In the genomic region with DNA sequence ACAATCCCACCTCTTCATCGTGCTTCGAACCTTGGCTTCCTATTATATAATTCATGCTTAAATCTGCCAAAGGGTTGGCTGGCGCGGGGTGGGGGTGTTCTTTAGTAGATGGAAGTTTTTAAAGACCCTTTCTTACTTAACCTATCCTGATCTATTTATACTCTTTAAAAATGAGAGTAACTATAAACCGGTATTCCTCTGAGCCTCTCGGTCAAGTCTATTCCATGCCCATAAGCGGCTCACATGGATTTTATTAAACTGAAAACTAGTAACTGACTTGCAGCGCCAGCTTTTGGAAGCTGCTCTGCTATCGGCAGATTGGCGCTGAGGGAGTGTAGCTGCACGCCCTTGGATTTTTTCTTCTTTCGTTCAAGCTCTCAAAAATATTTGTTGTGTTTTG, we compare ENCODE assay signal across 10 mouse cellular contexts. TPM values are rescaled to one million over a fixed set of nuclear protein-coding genes. Genes with fewer than 3 reads are reported as not detected.
DNase-seq lines count a peak whose midpoint lies in the region; ATAC-seq and TF ChIP-seq lines count a peak whose summit lies in the region.
"Had no signal": no experiment of that assay in that cellular context is flagged by ENCODE, and none has a peak within 500 bp of the region (broad histone marks: within the 10 kb centered on the region; RNA-seq: fewer than 3 reads in every experiment).

No protein-coding gene starts in this region.

- peak in 1 of 2 experiments; percentile 19 for DNase-seq in left cerebral cortex, adult 2 months (ENCODE audit: extremely low spot score in 1 of 2, low spot score in 2 of 2)
- no peak for DNase-seq in left cerebral cortex, postnatal 10 days (ENCODE audit: extremely low spot score in 1 of 2, low spot score in 2 of 2)
- peak; percentile 4 for DNase-seq in heart, postnatal 14 days
- peak; percentile 18 to 39 for DNase-seq in kidney, postnatal 4 days
- DNase-seq in urinary bladder, adult 18-20 months (ENCODE audit: low spot score in 2 of 2), result no peak
- DNase-seq in thymus, postnatal 36 days, result no peak

- no peaks in the 10 kb centered on the region for H3K9me3 ChIP-seq in embryonic facial prominence, embryonic 12.5 days
- H3K9me3 ChIP-seq in midbrain, embryonic 16.5 days (replicated peaks; ENCODE audit: control insufficient read depth, low read length, poor library complexity, severe bottlenecking), result no peaks in the 10 kb centered on the region

- no peak for TF ChIP-seq CTCF in left cerebral cortex, adult 2 months (IDR thresholded peaks at IDR 0.05)

- 2% methylated on average over 12 of the region's 12 CpGs for WGBS in embryonic facial prominence, embryonic 12.5 days
- WGBS in midbrain, embryonic 16.5 days, result 7% methylated on average over 12 of the region's 12 CpGs

- H3K36me3 ChIP-seq in embryonic facial prominence, embryonic 12.5 days, result no peaks in the 10 kb centered on the region
- no peaks in the 10 kb centered on the region for H3K36me3 ChIP-seq in midbrain, embryonic 16.5 days (ENCODE audit: control insufficient read depth, insufficient read depth, low read length)

- H3K27me3 ChIP-seq in embryonic facial prominence, embryonic 12.5 days, result no peaks in the 10 kb centered on the region
- no peaks in the 10 kb centered on the region for H3K27me3 ChIP-seq in midbrain, embryonic 16.5 days (ENCODE audit: control insufficient read depth, insufficient read depth, low read depth, low read length)

- H3K4me3 ChIP-seq in left cerebral cortex, adult 2 months, result peak overlapping the region; percentile 69
- H3K4me3 ChIP-seq in embryonic facial prominence, embryonic 12.5 days, result peak overlapping the region; percentile 81
- peak overlapping the region; percentile 81 for H3K4me3 ChIP-seq in midbrain, embryonic 16.5 days (ENCODE audit: low read depth, low read length)

- ATAC-seq in embryonic facial prominence, embryonic 12.5 days (ENCODE audit: insufficient number of reproducible peaks, insufficient read depth, low FRiP score, low TSS enrichment), result 0 out of 2 replicates have a peak, but pooled peaks have one; percentile 17
- ATAC-seq in midbrain, embryonic 16.5 days, result peak; percentile 40; the same call in 1 of the 2 replicates

- H3K4me1 ChIP-seq in embryonic facial prominence, embryonic 12.5 days, result 0 out of 2 replicates have a peak, but pooled peaks cover 4% of the 10 kb centered on the region
- H3K4me1 ChIP-seq in midbrain, embryonic 16.5 days (ENCODE audit: control insufficient read depth, insufficient read depth, low read length), result 0 out of 2 replicates have a peak, but pooled peaks cover 5% of the 10 kb centered on the region

- no peak overlapping the region for H3K27ac ChIP-seq in left cerebral cortex, adult 2 months
- H3K27ac ChIP-seq in embryonic facial prominence, embryonic 12.5 days, result peak overlapping the region; percentile 98
- H3K27ac ChIP-seq in midbrain, embryonic 16.5 days (ENCODE audit: low read length), result no peak overlapping the region

- intact Hi-C loops in left cerebral cortex, adult 2 months (cut with DNase I), result loop anchor here (10.0 kb wide), 1 partner anchor 372 kb away; no protein-coding TSS in a partner anchor
- intact Hi-C loops in left cerebral cortex, postnatal 10 days (cut with DNase I), result loop anchor here (10.0 kb wide), 1 partner anchor 372 kb away; no protein-coding TSS in a partner anchor
- intact Hi-C loops in heart, postnatal 14 days (cut with DNase I), result loop anchor here (10.0 kb wide), 1 partner anchor 118 kb away; no protein-coding TSS in a partner anchor

- H3K9ac ChIP-seq in embryonic facial prominence, embryonic 12.5 days, result peak overlapping the region; percentile 81
- no peak overlapping the region for H3K9ac ChIP-seq in midbrain, embryonic 16.5 days (ENCODE audit: low read depth, low read length)

- peak overlapping the region; percentile 86 for H3K4me2 ChIP-seq in embryonic facial prominence, embryonic 12.5 days (replicated peaks)
- peak overlapping the region; percentile 100 for H3K4me2 ChIP-seq in midbrain, embryonic 16.5 days (ENCODE audit: low read length)

RNA-seq across cellular contexts. Expression of gene Mme, which starts 55.1 kb away (rescaled TPM):
- 1 to 10 TPM; 5.5 to 9.1 TPM for total RNA-seq in left cerebral cortex, adult 2 months (2021)
- total RNA-seq in left cerebral cortex, postnatal 10 days (2021), result 10 to 100 TPM in 1 of 2 experiments, 1 to 10 TPM in 1; 9.3 to 11.5 TPM
- 48.1 and 52.2 TPM in 2 replicates for polyA plus RNA-seq in embryonic facial prominence, embryonic 12.5 days (2016; fragmentation: Nextera tagmentation; extraction: Ambion mirVana)
- total RNA-seq in heart, postnatal 14 days (2021), result 10 to 100 TPM; 10.2 to 11.9 TPM
- 2.3 and 3.1 TPM in 2 replicates for polyA plus RNA-seq in midbrain, embryonic 16.5 days (2015; fragmentation: Nextera tagmentation; extraction: Ambion mirVana)
- total RNA-seq: hematopoietic stem cell, adult 5-6 weeks; MEL had no signal

Comparison
In these comparisons a context has a peak if more than half of its experiments do, and no peak if none do; other contexts are left out.
1. DNase-seq: peak in heart, postnatal 14 days (2 of 2) and kidney, postnatal 4 days (2 of 2); none in left cerebral cortex, postnatal 10 days (0 of 2), urinary bladder, adult 18-20 months (0 of 2) and thymus, postnatal 36 days (0 of 2).
2. Peak in every context shown above with its lines, with median percentiles within 50 percentile points of each other: H3K4me3 ChIP-seq.